Mouse (Mus musculus) regulatory T cell (primary cell): ENCODE results near the gene Tmem107.

ENCODE experiments used
- in situ Hi-C: fragments of 300-600 bp; cut with MboI, MseI; formaldehyde crosslinking; loops from one replicate; pipeline ENCODE4 v1.15.1; 2025; ENCODE audit warnings: high pct_unique_total_duplicates

The Tmem107 gene

GRCm38 (mm10) chr11:69091566-69092385 lies 21.2 kb downstream of the Tmem107 start:
- in situ Hi-C loops: loop anchor here (10.0 kb wide), 1 partner anchor 903 kb away; the partner anchor contains the start of genes Gabarap and Phf23

GRCm38 (mm10) chr11:69092386-69092751 lies 21.8 kb downstream of the Tmem107 start:
- in situ Hi-C loops: loop anchor here (10.0 kb wide), 1 partner anchor 902 kb away; the partner anchor contains the start of genes Gabarap and Phf23

DNA sequence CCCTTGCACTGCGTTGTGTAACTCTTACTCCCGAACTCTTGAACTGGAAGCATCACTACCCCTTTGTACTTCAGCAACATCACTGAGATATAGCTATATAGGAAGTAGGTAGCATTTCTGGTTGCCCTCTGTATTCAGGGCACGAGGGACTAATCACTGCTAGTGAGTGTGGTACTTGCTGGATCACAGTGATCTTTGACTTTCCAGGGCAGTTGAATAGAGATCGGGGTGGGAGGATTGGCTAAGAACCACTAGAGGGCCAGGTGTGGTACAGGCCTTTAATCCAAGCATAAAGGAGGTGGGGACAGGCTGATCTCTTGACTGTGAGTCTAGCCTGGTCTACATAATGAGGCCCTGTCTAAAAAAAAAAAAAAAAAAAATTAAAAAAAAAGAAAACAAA lies 22.3 kb downstream of the Tmem107 start:
- in situ Hi-C loops: loop anchor here (10.0 kb wide), 1 partner anchor 902 kb away; the partner anchor contains the start of genes Gabarap and Phf23

DNA sequence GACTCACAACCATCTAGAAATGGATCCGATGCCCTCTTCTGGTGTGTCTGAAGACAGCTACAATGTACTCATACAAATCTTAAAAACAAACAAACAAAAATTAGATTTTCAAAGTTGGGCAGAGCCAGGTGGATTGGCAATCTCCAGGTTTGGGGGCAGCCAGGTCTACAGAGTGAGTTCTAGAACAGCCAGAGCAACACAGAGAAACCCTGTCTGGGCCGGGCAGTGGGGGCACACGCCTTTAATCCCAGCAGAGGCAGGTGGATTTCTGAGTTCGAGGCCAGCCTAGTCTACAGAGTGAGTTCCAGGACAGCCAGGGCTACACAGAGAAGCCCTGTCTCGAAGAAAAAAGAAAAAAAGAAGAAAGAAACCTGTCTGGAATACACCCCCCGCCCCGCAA lies 23.2 kb downstream of the Tmem107 start:
- in situ Hi-C loops: loop anchor here (10.0 kb wide), 1 partner anchor 901 kb away; the partner anchor contains the start of genes Gabarap and Phf23

DNA sequence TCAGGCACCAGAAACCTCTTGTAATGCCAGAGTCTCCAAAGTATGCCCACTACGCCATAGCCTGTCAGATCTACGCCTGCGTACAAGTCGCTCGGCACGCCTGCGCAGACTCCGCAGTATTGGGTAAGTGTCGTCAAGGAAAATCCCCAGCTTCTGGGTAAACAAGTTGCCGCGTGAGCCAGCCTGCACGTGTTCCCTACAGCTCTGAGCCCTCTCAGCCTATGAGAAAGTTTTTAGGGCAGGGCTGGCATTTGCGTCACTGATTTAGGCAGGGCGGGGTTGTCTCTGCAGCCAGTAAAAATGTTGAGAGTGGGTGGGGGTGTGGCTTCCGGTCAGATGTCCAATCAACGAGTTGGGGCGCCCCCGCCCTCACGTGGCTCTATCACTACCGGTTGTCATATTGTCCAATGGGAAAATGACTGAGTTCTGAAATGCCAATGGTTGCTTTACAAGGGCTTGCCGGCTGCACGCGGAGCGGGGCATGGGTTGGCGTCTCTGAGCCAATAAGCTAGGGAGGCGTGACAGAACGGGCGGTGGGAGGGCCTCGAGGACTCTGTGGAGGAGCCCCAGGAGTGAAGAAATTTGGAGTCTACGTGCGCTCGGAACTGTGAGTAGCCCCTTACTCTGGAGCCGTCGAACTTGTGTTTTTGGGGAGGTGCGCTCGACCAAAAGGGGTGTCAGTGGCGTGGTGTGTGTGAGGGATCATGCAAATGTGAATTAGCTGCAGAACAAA lies 24.3 kb downstream of the Tmem107 start, which contains the start of gene Per1:
TSS of gene Per1 (plus strand) at position 521 of the 733 bp plus-strand sequence.
- in situ Hi-C loops: loop anchor here (5.0 to 10.0 kb wide), 2 partner anchors 900 to 1342 kb away; partner anchors contain the start of genes Gabarap and Phf23

GRCm38 (mm10) chr11:69095511-69096231 lies 25.1 kb downstream of the Tmem107 start:
- in situ Hi-C loops: loop anchor here (5.0 to 10.0 kb wide), 2 partner anchors 899 to 1342 kb away; partner anchors contain the start of genes Gabarap and Phf23

GRCm38 (mm10) chr11:69096360-69096986 lies 25.9 kb downstream of the Tmem107 start:
- in situ Hi-C loops: loop anchor here (5.0 to 10.0 kb wide), 2 partner anchors 898 to 1341 kb away; partner anchors contain the start of genes Gabarap and Phf23

- in situ Hi-C loops: loop anchor here (5.0 to 10.0 kb wide), 2 partner anchors 898 to 1340 kb away; partner anchors contain the start of genes Gabarap and Phf23
Observed at GRCm38 (mm10) chr11:69096987-69097900, 26.6 kb downstream of the Tmem107 start.

GRCm38 (mm10) chr11:69098039-69098761 lies 27.6 kb downstream of the Tmem107 start:
- in situ Hi-C loops: loop anchor here (5.0 to 10.0 kb wide), 2 partner anchors 897 to 1339 kb away; partner anchors contain the start of genes Gabarap and Phf23

GRCm38 (mm10) chr11:69098762-69099091 lies 28.1 kb downstream of the Tmem107 start:
- in situ Hi-C loops: loop anchor here (5.0 to 10.0 kb wide), 2 partner anchors 896 to 1339 kb away; partner anchors contain the start of genes Gabarap and Phf23

- in situ Hi-C loops: loop anchor here (5.0 to 10.0 kb wide), 2 partner anchors 895 to 1338 kb away; partner anchors contain the start of genes Gabarap and Phf23
Observed at GRCm38 (mm10) chr11:69099177-69099914, 28.7 kb downstream of the Tmem107 start.

- in situ Hi-C loops: loop anchor here (5.0 to 10.0 kb wide), 2 partner anchors 895 to 1337 kb away; partner anchors contain the start of genes Gabarap and Phf23
Observed at GRCm38 (mm10) chr11:69099915-69100345, 29.3 kb downstream of the Tmem107 start.

DNA sequence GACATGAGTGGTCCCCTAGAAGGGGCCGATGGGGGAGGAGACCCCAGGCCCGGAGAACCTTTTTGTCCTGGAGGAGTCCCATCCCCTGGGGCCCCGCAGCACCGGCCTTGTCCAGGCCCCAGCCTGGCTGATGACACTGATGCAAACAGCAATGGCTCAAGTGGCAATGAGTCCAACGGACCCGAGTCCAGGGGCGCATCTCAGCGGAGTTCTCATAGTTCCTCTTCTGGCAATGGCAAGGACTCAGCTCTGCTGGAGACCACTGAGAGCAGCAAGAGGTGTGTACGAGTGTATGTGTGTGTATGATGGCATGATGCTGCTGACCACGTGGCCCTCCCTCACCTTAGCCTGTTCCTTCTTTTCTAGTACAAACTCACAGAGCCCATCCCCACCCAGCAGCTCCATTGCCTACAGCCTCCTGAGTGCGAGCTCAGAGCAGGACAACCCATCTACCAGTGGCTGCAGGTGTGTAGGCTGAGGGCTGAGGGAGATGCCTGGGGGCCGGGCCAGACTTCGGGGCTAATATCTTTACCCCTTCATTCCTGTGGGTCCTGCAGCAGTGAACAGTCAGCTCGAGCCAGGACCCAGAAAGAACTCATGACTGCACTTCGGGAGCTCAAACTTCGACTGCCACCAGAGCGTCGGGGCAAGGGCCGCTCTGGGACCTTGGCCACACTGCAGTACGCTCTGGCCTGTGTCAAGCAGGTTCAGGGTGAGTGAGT lies 30.2 kb downstream of the Tmem107 start:
- in situ Hi-C loops: no loop called here

- in situ Hi-C loops: no loop called here
Observed at GRCm38 (mm10) chr11:69101604-69102402, 31.2 kb downstream of the Tmem107 start.

DNA sequence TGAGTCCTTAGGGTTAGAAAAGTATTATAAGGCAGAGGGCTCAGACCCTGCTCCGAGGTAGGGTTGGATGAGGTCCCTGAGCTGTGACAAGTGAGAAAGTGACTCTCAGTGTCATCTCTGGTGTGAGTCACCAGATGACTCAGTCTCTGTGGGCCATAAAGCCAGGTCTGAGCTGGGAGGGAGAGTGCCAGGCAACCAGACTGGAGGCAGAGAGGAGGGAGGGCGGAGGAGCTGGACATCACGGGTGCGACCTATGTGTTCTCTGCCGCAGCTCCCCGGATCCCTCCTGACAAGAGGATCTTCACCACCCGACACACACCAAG lies 31.8 kb downstream of the Tmem107 start:
- in situ Hi-C loops: no loop called here

DNA sequence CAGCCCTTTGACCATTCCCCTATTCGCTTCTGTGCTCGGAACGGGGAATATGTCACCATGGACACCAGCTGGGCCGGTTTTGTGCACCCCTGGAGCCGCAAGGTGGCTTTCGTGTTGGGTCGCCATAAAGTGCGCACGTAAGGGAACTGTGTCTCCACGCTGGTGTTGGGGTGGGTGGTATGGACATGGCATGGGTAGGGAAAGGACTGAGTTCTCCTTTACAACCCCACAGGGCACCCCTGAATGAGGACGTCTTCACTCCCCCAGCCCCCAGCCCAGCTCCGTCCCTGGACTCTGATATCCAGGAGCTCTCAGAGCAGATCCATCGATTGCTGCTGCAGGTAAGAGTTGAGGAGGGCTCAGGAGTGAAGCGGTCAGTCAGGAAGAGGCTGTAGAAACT lies 32.5 kb downstream of the Tmem107 start:
- in situ Hi-C loops: no loop called here
